Mouse (Mus musculus) kidney, adult 2 months (tissue): ENCODE data around the gene Spaca9. TPM values are rescaled to one million over a fixed set of nuclear protein-coding genes. Genes with fewer than 3 reads are reported as not detected.

Source experiments
- DNase-seq: peaks from one replicate; pipeline ENCODE4 v3.0.0; 2021
- H3K27ac ChIP-seq: fragments of 200-500 bp; 2 replicates; pipeline ENCODE4 v1.5.1; 2012; ENCODE audit warnings: low read depth, low read length, control low read depth, inconsistent platforms; ENCODE audit not compliant: insufficient read depth
- H3K27me3 ChIP-seq: fragments of 200-500 bp; replicated peaks from 2 replicates; pipeline ENCODE4 v1.6.1; 2012; ENCODE audit warnings: mild to moderate bottlenecking, moderate library complexity, low read length, inconsistent platforms; ENCODE audit not compliant: control insufficient read depth, insufficient read depth
- H3K36me3 ChIP-seq: fragments of 200-500 bp; 2 replicates; pipeline ENCODE4 v1.6.1; 2012; ENCODE audit warnings: mild to moderate bottlenecking, moderate library complexity, low read length, inconsistent platforms; ENCODE audit not compliant: control insufficient read depth, insufficient read depth
- H3K4me1 ChIP-seq: fragments of 200-500 bp; 2 replicates; pipeline ENCODE4 v1.6.1; 2011; ENCODE audit warnings: low read length; ENCODE audit not compliant: control insufficient read depth, insufficient read depth
- H3K4me3 ChIP-seq: fragments of 200-500 bp; 2 replicates; pipeline ENCODE4 v1.5.1; 2011; ENCODE audit warnings: mild to moderate bottlenecking, low read depth, low read length, control low read depth; ENCODE audit not compliant: insufficient read depth
- CTCF ChIP-seq: fragments of 200-500 bp; conservative IDR thresholded peaks from 2 replicates; pipeline ENCODE4 v1.5.1; 2011; ENCODE audit warnings: low read depth, mild to moderate bottlenecking, control low read depth, low read length, moderate library complexity, mixed read lengths; ENCODE audit not compliant: insufficient read depth, insufficient read length
- POLR2A ChIP-seq: fragments of 200-500 bp; IDR thresholded peaks from one replicate; pipeline ENCODE4 v1.6.1; 2011; ENCODE audit warnings: low read depth, low read length, control low read depth
- WGBS: fragments of 180-500 bp; shearing (Covaris S2); methylation state at CpG from one replicate; pipeline ENCODE4 v1.1.7; 2018; 5-methylcytosine and 5-hydroxymethylcytosine counted together
- polyA plus RNA-seq: library from polyadenylated mRNA; depleted of rRNA; stranded (reverse); fragments of >200 nt; gene quantifications from 2 replicates; pipeline ENCODE4 v1.2.3, GENCODE M21; 2012

The Spaca9 gene
- polyA plus RNA-seq, 1 experiment, result 1.4 TPM

- H3K4me3 ChIP-seq, result no peak overlapping the region
- no peaks in the 10 kb centered on the region for H3K27me3 ChIP-seq
- H3K4me1 ChIP-seq, result no peaks in the 10 kb centered on the region
- TF ChIP-seq POLR2A, result no peak
- no peak for TF ChIP-seq CTCF
- 49% methylated on average over 16 of the region's 16 CpGs for WGBS
- no peak overlapping the region for H3K27ac ChIP-seq
- no peak for DNase-seq
- no peaks in the 10 kb centered on the region for H3K36me3 ChIP-seq
These were observed 28.4 kb upstream of the Spaca9 start for GRCm38 (mm10) chr2:28727786-28728404.

- TF ChIP-seq POLR2A, result no peak
- TF ChIP-seq CTCF, result no peak
- Histone ChIP-seq H3K4me1 (no peaks in the 10 kb centered on the region), H3K4me3 (no peak overlapping the region), H3K27me3 (no peaks in the 10 kb centered on the region), H3K36me3 (no peaks in the 10 kb centered on the region), H3K27ac (no peak overlapping the region)
- DNase-seq, result no peak
- WGBS, result 35% methylated on average over 9 of the region's 9 CpGs
These were observed 24.4 kb upstream of the Spaca9 start for GRCm38 (mm10) chr2:28723912-28724311.

DNA sequence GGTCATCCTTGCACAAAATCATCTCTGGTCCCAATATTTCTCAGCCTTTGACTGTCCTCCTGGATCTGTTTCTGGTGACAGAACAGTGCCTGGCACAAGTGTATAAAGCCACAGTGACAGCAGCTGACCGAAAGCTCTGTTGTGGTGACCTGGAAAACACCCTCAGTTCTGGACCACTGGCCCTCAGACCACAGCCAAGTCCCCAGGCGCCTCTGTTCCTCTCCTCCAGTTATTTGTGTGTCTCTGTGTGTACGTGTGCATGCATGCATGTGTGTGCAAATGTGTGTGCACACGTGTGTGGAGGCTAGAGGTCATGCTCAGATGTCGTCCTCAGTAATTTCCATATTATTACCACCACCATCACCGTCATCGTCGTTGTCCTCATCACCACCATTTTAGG lies 22.9 kb upstream of the Spaca9 start:
- 89% methylated on average over 8 of the region's 8 CpGs for WGBS
- TF ChIP-seq POLR2A (no peak), CTCF (no peak)
- H3K27me3 ChIP-seq, result no peaks in the 10 kb centered on the region
- H3K36me3 ChIP-seq, result no peaks in the 10 kb centered on the region
- no peak for DNase-seq
- no peaks in the 10 kb centered on the region for H3K4me1 ChIP-seq
- no peak overlapping the region for H3K4me3 ChIP-seq
- H3K27ac ChIP-seq, result no peak overlapping the region

DNA sequence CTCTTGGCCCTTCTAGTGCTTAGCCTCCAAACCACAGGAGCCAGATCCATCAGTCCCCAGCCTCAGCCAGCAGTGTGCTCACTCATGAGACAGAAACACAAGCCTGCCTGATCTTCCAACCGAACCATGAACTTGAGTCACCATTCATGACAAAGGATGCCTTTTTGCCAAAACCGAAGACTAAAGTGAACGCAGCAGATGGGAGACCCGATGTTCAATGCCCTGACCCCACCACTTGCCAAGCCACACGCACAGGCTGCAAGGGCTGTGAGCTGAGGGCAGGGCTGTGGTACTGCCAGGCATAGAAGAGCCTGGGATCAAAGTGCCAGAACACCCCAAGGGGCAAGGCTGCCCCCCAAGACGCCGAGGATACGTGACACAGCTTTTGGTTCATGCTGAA lies 13.5 kb upstream of the Spaca9 start:
- no peak for DNase-seq
- WGBS, result 80% methylated on average over 8 of the region's 8 CpGs
- TF ChIP-seq POLR2A (no peak), CTCF (no peak)
- Histone ChIP-seq H3K4me3 (no peak overlapping the region), H3K36me3 (no peaks in the 10 kb centered on the region), H3K4me1 (no peaks in the 10 kb centered on the region), H3K27ac (no peak overlapping the region), H3K27me3 (no peaks in the 10 kb centered on the region)

- Histone ChIP-seq H3K4me1 (no peaks in the 10 kb centered on the region), H3K27ac (no peak overlapping the region), H3K27me3 (no peaks in the 10 kb centered on the region), H3K4me3 (no peak overlapping the region), H3K36me3 (no peaks in the 10 kb centered on the region)
- 35% methylated on average over 6 of the region's 6 CpGs for WGBS
- DNase-seq, result no peak
- no peak for TF ChIP-seq CTCF
- no peak for TF ChIP-seq POLR2A
These were observed 7.3 kb upstream of the Spaca9 start for GRCm38 (mm10) chr2:28706787-28707186.

GRCm38 (mm10) chr2:28706106-28706636 lies 6.6 kb upstream of the Spaca9 start:
- 50% methylated on average over 8 of the region's 8 CpGs for WGBS
- TF ChIP-seq POLR2A (no peak), CTCF (no peak)

GRCm38 (mm10) chr2:28701646-28702262 lies 2.2 kb upstream of the Spaca9 start:
- no peaks in the 10 kb centered on the region for H3K36me3 ChIP-seq
- 82% methylated on average over 8 of the region's 8 CpGs for WGBS

More at GRCm38 (mm10) chr2:28706106-28706636, 6.6 kb upstream of the Spaca9 start:
- Histone ChIP-seq H3K27ac (no peak overlapping the region), H3K36me3 (no peaks in the 10 kb centered on the region), H3K4me3 (no peak overlapping the region), H3K4me1 (no peaks in the 10 kb centered on the region), H3K27me3 (no peaks in the 10 kb centered on the region)
- DNase-seq, result no peak

More at GRCm38 (mm10) chr2:28701646-28702262, 2.2 kb upstream of the Spaca9 start:
- Histone ChIP-seq H3K4me3 (no peak overlapping the region), H3K4me1 (no peaks in the 10 kb centered on the region; the same call in 1 of the 2 replicates), H3K27ac (no peak overlapping the region), H3K27me3 (no peaks in the 10 kb centered on the region)
- DNase-seq, result no peak
- TF ChIP-seq CTCF (no peak), POLR2A (no peak)
